8 mouse cellular contexts compared by ENCODE assay signal in genomic region chr9:34912996-34913395, GRCm38 (mm10).
DNase-seq lines count a peak whose midpoint lies in the region; ATAC-seq and TF ChIP-seq lines count a peak whose summit lies in the region.

No protein-coding gene starts in this region.

- TF ChIP-seq CTCF in Patski (IDR thresholded peaks at IDR 0.05), result no peak

- H3K4me2 ChIP-seq in forebrain, embryonic 13.5 days, result no peak overlapping the region
- H3K4me2 ChIP-seq in neural tube, embryonic 13.5 days, result no peak overlapping the region

- CTCF ChIA-PET in Patski (lab: Charles Lee), result no interaction called here

- peak; percentile 1 for DNase-seq in CD4-positive, CD25-positive, alpha-beta regulatory T cell, adult 2 months (ENCODE audit: low read depth, low spot score)
- DNase-seq in Patski (ENCODE audit: low read depth, low spot score), result peak; percentile 44
- peak; percentile 66 to 67 for DNase-seq in kidney, postnatal 25 days
- DNase-seq in spleen, adult 12 weeks (ENCODE audit: low spot score), result no peak
- DNase-seq in left cerebral cortex, postnatal 14 days (ENCODE audit: low spot score in 2 of 2), result no peak

- H3K9ac ChIP-seq in forebrain, embryonic 13.5 days, result no peak overlapping the region
- no peak overlapping the region for H3K9ac ChIP-seq in neural tube, embryonic 13.5 days

- no peak for ATAC-seq in CD4-positive, CD25-positive, alpha-beta regulatory T cell, adult 4 months
- peak; percentile 47 for ATAC-seq in Patski
- ATAC-seq in forebrain, embryonic 13.5 days, result peak; percentile 23
- ATAC-seq in neural tube, embryonic 13.5 days (ENCODE audit: low read depth), result no peak; the same call in 1 of the 2 replicates

- intact Hi-C loops in left cerebral cortex, postnatal 14 days (cut with DNase I), result no loop called here

- 5% methylated on average over 5 of the region's 5 CpGs for WGBS in forebrain, embryonic 13.5 days
- WGBS in neural tube, embryonic 13.5 days, result 10% methylated on average over 5 of the region's 5 CpGs

- H3K27ac ChIP-seq in forebrain, embryonic 13.5 days, result no peak overlapping the region
- peak overlapping the region; percentile 63 for H3K27ac ChIP-seq in neural tube, embryonic 13.5 days (replicated peaks)

- in situ Hi-C loops in Patski (cut with MboI; ENCODE audit: low pct_unique_long_range_greater_than_20kb), result no loop called here

- no peaks in the 10 kb centered on the region for H3K9me3 ChIP-seq in forebrain, embryonic 13.5 days (replicated peaks)
- H3K9me3 ChIP-seq in neural tube, embryonic 13.5 days, result no peaks in the 10 kb centered on the region

- POLR2A ChIA-PET in Patski (lab: Charles Lee), result no interaction called here

- no peak overlapping the region for H3K4me3 ChIP-seq in forebrain, embryonic 13.5 days
- H3K4me3 ChIP-seq in neural tube, embryonic 13.5 days, result no peak overlapping the region

- H3K27me3 ChIP-seq in Patski, result no peaks in the 10 kb centered on the region
- no peaks in the 10 kb centered on the region for H3K27me3 ChIP-seq in forebrain, embryonic 13.5 days
- no peaks in the 10 kb centered on the region for H3K27me3 ChIP-seq in neural tube, embryonic 13.5 days

- H3K4me1 ChIP-seq in forebrain, embryonic 13.5 days, result peaks cover 2% of the 10 kb centered on the region; the same call in 1 of the 2 replicates
- H3K4me1 ChIP-seq in neural tube, embryonic 13.5 days (replicated peaks), result peaks cover 35% of the 10 kb centered on the region

- H3K36me3 ChIP-seq in forebrain, embryonic 13.5 days (ENCODE audit: poor library complexity, severe bottlenecking), result no peaks in the 10 kb centered on the region
- H3K36me3 ChIP-seq in neural tube, embryonic 13.5 days, result no peaks in the 10 kb centered on the region

Comparison
In these comparisons a context has a peak if more than half of its experiments do, and no peak if none do; other contexts are left out.
1. DNase-seq: peak in CD4-positive, CD25-positive, alpha-beta regulatory T cell, adult 2 months (single experiment), Patski (single experiment) and kidney, postnatal 25 days (2 of 2); none in spleen, adult 12 weeks (single experiment) and left cerebral cortex, postnatal 14 days (0 of 2).
2. ATAC-seq: peak in Patski (single experiment) and forebrain, embryonic 13.5 days (single experiment); none in CD4-positive, CD25-positive, alpha-beta regulatory T cell, adult 4 months (single experiment) and neural tube, embryonic 13.5 days (single experiment).